Mouse (Mus musculus): ENCODE data around the gene Ube2e2.
"Not testable (repeated sequence)": the region's sequence is repeated elsewhere in the genome, so short reads cannot be mapped to it uniquely, and the experiment has no call there.

Ube2e2 gene

GRCm38 (mm10) chr14:18539092-18539491 is 355.0 kb downstream of the Ube2e2 start:
- CTCF ChIA-PET: not testable (repeated sequence)
- POLR2A ChIA-PET: interaction anchor here in 1 of 4 experiments (1.5 kb wide), 1 partner anchor 76 kb away, joined by 3 read pairs; no protein-coding TSS in a partner anchor

GRCm38 (mm10) chr14:18530899-18531298 is 363.2 kb downstream of the Ube2e2 start:
- ChIA-PET POLR2A (interaction anchor here in 2 of 4 experiments (0.6 to 0.8 kb wide), 2 partner anchors 20 to 451 kb away, joined by 3 read pairs; no protein-coding TSS in a partner anchor), CTCF (interaction anchor here in 1 of 4 experiments (0.5 kb wide), 1 partner anchor 163 kb away, joined by 14 read pairs; no protein-coding TSS in a partner anchor)

GRCm38 (mm10) chr14:18530496-18530895 is 363.6 kb downstream of the Ube2e2 start:
- POLR2A ChIA-PET: interaction anchor here in 1 of 4 experiments (0.6 kb wide), 1 partner anchor 451 kb away, joined by 3 read pairs; no protein-coding TSS in a partner anchor
- CTCF ChIA-PET: interaction anchor here in 1 of 4 experiments (0.5 kb wide), 1 partner anchor 162 kb away, joined by 14 read pairs; no protein-coding TSS in a partner anchor
